Mouse (Mus musculus) heart, adult 2 months (tissue): ENCODE measurements around the gene Cpne7.

ENCODE experiments used
- CTCF ChIP-seq: fragments of 200-600 bp; IDR thresholded peaks from 2 replicates; pipeline ENCODE4 v1.8.1; 2022; ENCODE audit warnings: antibody characterized with exemption, mild to moderate bottlenecking, moderate library complexity
- EP300 ChIP-seq: fragments of 200-500 bp; IDR thresholded peaks from 2 replicates; pipeline ENCODE4 v1.6.1; 2011; ENCODE audit warnings: low read depth, low read length, control low read depth; ENCODE audit not compliant: insufficient read depth
- POLR2A ChIP-seq: fragments of 200-500 bp; IDR thresholded peaks from 2 replicates; pipeline ENCODE4 v1.6.1; 2011; ENCODE audit warnings: mild to moderate bottlenecking, low read depth, low read length, control low read depth; ENCODE audit not compliant: insufficient read depth

- TF ChIP-seq POLR2A (no peak), EP300 (no peak), CTCF (no peak)
Measured at GRCm38 (mm10) chr8:123137645-123138077, 20.5 kb downstream of the Cpne7 start.
